20 mouse cellular contexts compared by ENCODE assay signal in the genomic region with DNA sequence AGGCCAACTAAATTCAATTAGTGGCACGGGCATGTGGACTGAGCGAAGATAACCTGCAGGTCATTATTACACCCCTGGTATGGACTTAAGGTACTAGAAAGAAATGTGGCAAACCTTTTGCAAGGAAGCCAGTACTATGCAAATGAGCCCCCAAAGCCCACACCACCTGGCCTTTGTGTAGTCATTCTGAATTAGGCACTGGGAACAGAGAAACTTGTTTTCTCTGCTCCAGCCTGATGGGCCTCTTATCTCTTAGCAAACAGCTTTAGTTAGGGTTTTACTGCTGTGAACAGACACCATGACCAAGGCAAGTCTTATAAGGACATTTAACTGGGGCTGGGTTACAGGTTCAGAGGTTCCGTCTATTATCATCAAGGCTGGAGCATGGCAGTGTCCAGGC. TPM values are rescaled to one million over a fixed set of nuclear protein-coding genes. Genes with fewer than 3 reads are reported as not detected.
DNase-seq lines count a peak whose midpoint lies in the region; ATAC-seq and TF ChIP-seq lines count a peak whose summit lies in the region.
"Had no signal": no experiment of that assay in that cellular context is flagged by ENCODE, and none has a peak within 500 bp of the region (broad histone marks: within the 10 kb centered on the region; RNA-seq: fewer than 3 reads in every experiment).

No protein-coding gene starts in this region.

- 86% methylated on average over 3 of the region's 3 CpGs for WGBS in heart, embryonic 10.5 days
- WGBS in liver, embryonic 14.5 days (ENCODE audit: insufficient replicate concordance) = 66% methylated on average over 3 of the region's 3 CpGs
- 89% methylated on average over 3 of the region's 3 CpGs for WGBS in kidney, embryonic 15.5 days
- WGBS in forebrain, embryonic 14.5 days = 93% methylated on average over 3 of the region's 3 CpGs

- H3K9ac ChIP-seq in liver, embryonic 14.5 days (replicated peaks) = no peak overlapping the region
- no peak overlapping the region for H3K9ac ChIP-seq in kidney, embryonic 15.5 days
- H3K9ac ChIP-seq in forebrain, embryonic 14.5 days (ENCODE audit: low read length) = no peak overlapping the region
- H3K9ac ChIP-seq: forebrain, embryonic 15.5 days; hindbrain, embryonic 12.5 days had no signal

- peaks cover 19% of the 10 kb centered on the region for H3K4me1 ChIP-seq in heart, embryonic 10.5 days
- H3K4me1 ChIP-seq in liver, embryonic 14.5 days (replicated peaks; ENCODE audit: control insufficient read depth in 2 of 2, insufficient read depth in 2 of 2, low read length in 1 of 2) = peaks cover 9 to 33% of the 10 kb centered on the region in 2 experiments
- peaks cover 3% of the 10 kb centered on the region; the same call in 1 of the 2 replicates for H3K4me1 ChIP-seq in kidney, embryonic 15.5 days
- no peaks in the 10 kb centered on the region for H3K4me1 ChIP-seq in forebrain, embryonic 14.5 days (ENCODE audit: control insufficient read depth, insufficient read depth, low read length)
- H3K4me1 ChIP-seq: forebrain, embryonic 10.5 days; forebrain, embryonic 15.5 days; hindbrain, embryonic 12.5 days had no signal

- H3K4me3 ChIP-seq in heart, embryonic 10.5 days = no peak overlapping the region
- H3K4me3 ChIP-seq in liver, embryonic 14.5 days (ENCODE audit: insufficient read depth in 1 of 2, low read depth in 2 of 2, low read length in 2 of 2) = no peak overlapping the region
- H3K4me3 ChIP-seq in kidney, embryonic 15.5 days (replicated peaks) = no peak overlapping the region
- H3K4me3 ChIP-seq in forebrain, embryonic 14.5 days (ENCODE audit: low read depth, low read length) = no peak overlapping the region
- H3K4me3 ChIP-seq: forebrain, embryonic 10.5 days; forebrain, embryonic 15.5 days; heart, adult 2 months; hindbrain, embryonic 12.5 days had no signal

- no peak for ATAC-seq in liver, embryonic 14.5 days (ENCODE audit: insufficient read depth)
- peak; percentile 65; the same call in 1 of the 2 replicates for ATAC-seq in megakaryocyte-erythroid progenitor cell, adult 5-6 weeks (replicated peaks; ENCODE audit: low FRiP score, low TSS enrichment, poor library complexity, severe bottlenecking)
- no peak for ATAC-seq in kidney, embryonic 15.5 days (replicated peaks; ENCODE audit: low FRiP score)
- no peak for ATAC-seq in forebrain, embryonic 14.5 days
- ATAC-seq: forebrain, embryonic 15.5 days; hindbrain, embryonic 16.5 days had no signal

- DNase-seq in heart, embryonic 10.5 days (ENCODE audit: low spot score) = peak; percentile 36
- DNase-seq in heart, adult 11 months = no peak
- peak; percentile 55 for DNase-seq in A20 (ENCODE audit: low read depth, low spot score)
- no peak for DNase-seq in liver, embryonic 14.5 days (ENCODE audit: low read depth in 3 of 3, low spot score in 3 of 3)
- DNase-seq in forebrain, embryonic 14.5 days (ENCODE audit: low spot score) = no peak
- no peak for DNase-seq in lung, postnatal 36 days
- DNase-seq: adrenal gland, postnatal 10 days; adrenal gland, postnatal 36 days; cerebellum, adult 18-20 months; cerebellum, adult 9-10 months; cerebellum, postnatal 14 days; gastrocnemius, postnatal 25 days; heart, adult 2 months had no signal

- H3K36me3 ChIP-seq in heart, embryonic 10.5 days = no peaks in the 10 kb centered on the region
- no peaks in the 10 kb centered on the region for H3K36me3 ChIP-seq in liver, embryonic 14.5 days (replicated peaks; ENCODE audit: control insufficient read depth, insufficient read depth, low read depth)
- H3K36me3 ChIP-seq in kidney, embryonic 15.5 days = no peaks in the 10 kb centered on the region
- H3K36me3 ChIP-seq in forebrain, embryonic 14.5 days (ENCODE audit: control insufficient read depth, insufficient read depth, low read length) = no peaks in the 10 kb centered on the region
- H3K36me3 ChIP-seq: forebrain, embryonic 10.5 days; forebrain, embryonic 15.5 days; hindbrain, embryonic 12.5 days had no signal

- H3K4me2 ChIP-seq in liver, embryonic 14.5 days (ENCODE audit: low read depth) = no peak overlapping the region
- no peak overlapping the region for H3K4me2 ChIP-seq in kidney, embryonic 15.5 days
- H3K4me2 ChIP-seq in forebrain, embryonic 14.5 days (ENCODE audit: low read length) = no peak overlapping the region
- H3K4me2 ChIP-seq: forebrain, embryonic 15.5 days; heart, embryonic 11.5 days; hindbrain, embryonic 12.5 days had no signal

- H3K27me3 ChIP-seq in heart, embryonic 10.5 days (ENCODE audit: insufficient read depth, poor library complexity, severe bottlenecking) = no peaks in the 10 kb centered on the region
- no peaks in the 10 kb centered on the region for H3K27me3 ChIP-seq in liver, embryonic 14.5 days (ENCODE audit: control insufficient read depth, insufficient read depth, low read length)
- H3K27me3 ChIP-seq in kidney, embryonic 15.5 days = no peaks in the 10 kb centered on the region
- H3K27me3 ChIP-seq in forebrain, embryonic 14.5 days (replicated peaks; ENCODE audit: control insufficient read depth, insufficient read depth, low read length) = no peaks in the 10 kb centered on the region
- H3K27me3 ChIP-seq: forebrain, embryonic 15.5 days; hindbrain, embryonic 12.5 days had no signal

- 0 out of 2 replicates have a peak, but pooled peaks have one; percentile 10 for TF ChIP-seq EP300 in liver, embryonic 14.5 days (IDR thresholded peaks at IDR 0.05; ENCODE audit: low read depth)

- no peaks in the 10 kb centered on the region for H3K9me3 ChIP-seq in heart, embryonic 10.5 days
- H3K9me3 ChIP-seq in liver, embryonic 14.5 days (ENCODE audit: control insufficient read depth, low read length) = no peaks in the 10 kb centered on the region
- no peaks in the 10 kb centered on the region for H3K9me3 ChIP-seq in kidney, embryonic 15.5 days (replicated peaks)
- H3K9me3 ChIP-seq in forebrain, embryonic 14.5 days (replicated peaks; ENCODE audit: control insufficient read depth, low read length) = no peaks in the 10 kb centered on the region
- H3K9me3 ChIP-seq: forebrain, embryonic 10.5 days; forebrain, embryonic 15.5 days; hindbrain, embryonic 12.5 days had no signal

- no peak for TF ChIP-seq CTCF in liver, embryonic 14.5 days (IDR thresholded peaks at IDR 0.05; ENCODE audit: low read depth)

- no peak overlapping the region for H3K27ac ChIP-seq in heart, embryonic 10.5 days
- H3K27ac ChIP-seq in liver, embryonic 14.5 days = no peak overlapping the region
- H3K27ac ChIP-seq in kidney, embryonic 15.5 days = no peak overlapping the region
- no peak overlapping the region for H3K27ac ChIP-seq in forebrain, embryonic 14.5 days (ENCODE audit: low read depth, low read length)
- H3K27ac ChIP-seq: forebrain, embryonic 10.5 days; forebrain, embryonic 15.5 days; heart, adult 2 months; hindbrain, embryonic 12.5 days had no signal

RNA-seq across cellular contexts. Expression of a gene that starts 27.4 kb away (rescaled TPM):
- polyA plus RNA-seq in heart, embryonic 10.5 days (2016; fragmentation: Nextera tagmentation; extraction: Ambion mirVana) = 12.3 and 13.1 TPM in 2 replicates
- 11.7 and 14.8 TPM in 2 replicates for polyA plus RNA-seq in liver, embryonic 14.5 days (2012; rRNA removed)
- polyA plus RNA-seq in liver, embryonic 14.5 days (2014; fragmentation: Nextera tagmentation; extraction: Ambion mirVana) = 8.7 and 10.7 TPM in 2 replicates
- total RNA-seq in megakaryocyte-erythroid progenitor cell, adult 5-6 weeks (2014; fragmentation: Nextera tagmentation) = 161 and 194 TPM in 2 replicates
- 128 and 155 TPM in 2 replicates for total RNA-seq in megakaryocyte-erythroid progenitor cell, adult 5-6 weeks (2017)
- polyA plus RNA-seq in kidney, embryonic 15.5 days (2015; fragmentation: Nextera tagmentation; extraction: Ambion mirVana) = 12.1 and 14.0 TPM in 2 replicates
- 7.3 and 7.4 TPM in 2 replicates for polyA plus RNA-seq in forebrain, embryonic 14.5 days (2014; fragmentation: Nextera tagmentation; extraction: Ambion mirVana)

Comparison
In these comparisons a context has a peak if more than half of its experiments do, and no peak if none do; other contexts are left out.
1. DNase-seq: peak in heart, embryonic 10.5 days (single experiment) and A20 (single experiment); none in heart, adult 11 months (single experiment), liver, embryonic 14.5 days (0 of 3), forebrain, embryonic 14.5 days (single experiment) and lung, postnatal 36 days (single experiment).